Mouse (Mus musculus) limb, embryonic 12.5 days (tissue): ENCODE data around the gene Aplf. TPM values are rescaled to one million over a fixed set of nuclear protein-coding genes. Genes with fewer than 3 reads are reported as not detected.

Experiments used
- ATAC-seq: fragments of 200-750 bp; cut with Nextera tagmentation; 2 replicates; pipeline ENCODE4 v1.8.0; 2017; ENCODE audit warnings: low read depth, moderate TSS enrichment; ENCODE audit not compliant: insufficient number of reproducible peaks, insufficient read depth, low FRiP score, low TSS enrichment
- H3K27ac ChIP-seq: fragments of 300-500 bp; sonication (generic); 2 replicates; pipeline ENCODE4 v1.5.1; 2016; ENCODE audit warnings: mild to moderate bottlenecking, moderate library complexity
- H3K27me3 ChIP-seq: fragments of 300-500 bp; sonication (generic); 2 replicates; pipeline ENCODE4 v1.6.1; 2016; ENCODE audit warnings: mild to moderate bottlenecking, moderate library complexity
- H3K36me3 ChIP-seq: fragments of 300-500 bp; sonication (generic); 2 replicates; pipeline ENCODE4 v1.6.1; 2016; ENCODE audit warnings: mild to moderate bottlenecking, moderate library complexity
- H3K4me1 ChIP-seq: fragments of 300-500 bp; sonication (generic); replicated peaks from 2 replicates; pipeline ENCODE4 v1.6.1; 2016
- H3K4me2 ChIP-seq: fragments of 300-500 bp; sonication (generic); 2 replicates; pipeline ENCODE4 v1.6.1; 2016; ENCODE audit warnings: mild to moderate bottlenecking, moderate library complexity
- H3K4me3 ChIP-seq: fragments of 300-500 bp; sonication (generic); replicated peaks from 2 replicates; pipeline ENCODE4 v1.5.1; 2016; ENCODE audit warnings: mild to moderate bottlenecking
- H3K9ac ChIP-seq: fragments of 300-500 bp; sonication (generic); replicated peaks from 2 replicates; pipeline ENCODE4 v1.6.1; 2016; ENCODE audit warnings: mild to moderate bottlenecking, moderate library complexity
- H3K9me3 ChIP-seq: fragments of 300-500 bp; sonication (generic); 2 replicates; pipeline ENCODE4 v1.6.1; 2016; ENCODE audit warnings: mild to moderate bottlenecking, moderate library complexity
- WGBS: fragments of 180-500 bp; shearing (Covaris S2); methylation state at CpG from one replicate; pipeline ENCODE4 v1.1.7; 2016; 5-methylcytosine and 5-hydroxymethylcytosine counted together
- polyA plus RNA-seq: library from polyadenylated mRNA; unstranded; fragments of >200 nt; fragmentation: Nextera tagmentation; extraction: Ambion mirVana; gene quantifications from 2 replicates; pipeline ENCODE4 v1.2.1, GENCODE M21; 2016

Gene Aplf
- polyA plus RNA-seq, result 13.0 and 13.8 TPM in 2 replicates

DNA sequence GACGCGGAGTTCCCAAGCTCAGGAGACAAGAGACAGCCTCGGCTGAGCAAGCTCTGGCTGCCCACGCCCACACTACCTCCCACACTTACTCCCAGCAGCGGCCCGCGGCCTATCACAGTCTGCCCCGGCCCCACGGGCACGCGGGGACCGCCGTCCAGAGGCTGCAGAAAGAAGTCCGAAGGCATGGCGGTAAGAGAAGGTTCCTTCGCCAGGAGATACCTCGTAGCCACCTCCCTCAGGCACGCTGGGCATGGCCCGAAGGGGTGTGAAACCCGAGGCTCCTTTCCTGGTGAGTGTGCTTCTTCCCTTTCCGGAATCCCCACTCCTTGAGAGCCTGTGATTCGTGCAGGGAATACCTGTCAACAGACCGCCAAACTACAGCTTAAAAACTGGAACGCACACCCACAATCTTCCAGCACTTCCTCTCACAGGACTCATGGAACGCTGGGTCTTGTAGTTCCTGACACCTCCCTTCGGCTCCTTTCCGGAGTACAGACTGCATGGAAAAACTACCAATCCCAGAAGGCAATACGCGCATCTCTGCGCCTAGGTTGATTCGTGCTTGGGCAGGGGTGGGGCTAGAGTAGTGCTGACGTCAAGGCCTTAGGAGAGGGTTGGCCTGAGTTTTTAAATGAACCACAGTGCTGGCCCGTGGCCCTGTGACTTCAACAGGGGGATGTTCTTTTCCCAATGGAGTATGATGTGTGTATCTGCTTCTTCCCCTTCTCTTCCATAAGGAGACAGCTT is at the start of gene Aplf:
Aplf (minus strand) TSS at position 423 of the 747 bp plus-strand sequence.
- ATAC-seq, result peak; percentile 99
- H3K27me3 ChIP-seq, result no peaks in the 10 kb centered on the region
- H3K4me1 ChIP-seq, result peaks cover 18% of the 10 kb centered on the region
- no peaks in the 10 kb centered on the region for H3K36me3 ChIP-seq
- H3K4me3 ChIP-seq, result peak within 1 kb of the TSS; percentile 82
- under 1% methylated on average over 33 of the region's 33 CpGs for WGBS
- peak within 1 kb of the TSS; percentile 59; the same call in 1 of the 2 replicates for H3K27ac ChIP-seq
- peak within 1 kb of the TSS; percentile 94 for H3K4me2 ChIP-seq
- peak within 1 kb of the TSS; percentile 74 for H3K9ac ChIP-seq
- H3K9me3 ChIP-seq, result no peaks in the 10 kb centered on the region

DNA sequence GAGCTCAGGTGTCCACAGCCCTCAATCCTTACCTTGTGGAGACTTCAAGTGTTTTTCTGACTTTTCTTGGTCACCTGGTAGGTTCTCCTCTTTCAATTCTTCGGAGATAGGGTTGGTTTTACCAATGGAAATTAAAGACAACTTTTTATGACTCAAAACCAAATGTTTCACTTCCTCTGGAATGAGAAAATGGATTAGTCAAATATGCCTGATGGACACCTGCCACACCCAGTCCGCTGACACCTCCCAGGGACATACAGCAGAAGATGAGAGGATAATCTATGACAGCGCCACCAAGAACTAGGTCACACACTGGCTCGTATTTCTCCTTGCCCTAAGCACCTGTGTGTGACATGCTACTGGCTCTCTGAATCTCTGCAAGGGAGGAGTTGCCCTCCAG is 42.1 kb upstream of the Aplf start:
- no peaks in the 10 kb centered on the region for H3K36me3 ChIP-seq
- H3K27ac ChIP-seq, result no peak overlapping the region
- H3K4me3 ChIP-seq, result no peak overlapping the region
- H3K9ac ChIP-seq, result no peak overlapping the region
- H3K4me1 ChIP-seq, result no peaks in the 10 kb centered on the region
- 84% methylated on average over 4 of the region's 4 CpGs for WGBS
- H3K4me2 ChIP-seq, result no peak overlapping the region
- no peaks in the 10 kb centered on the region for H3K9me3 ChIP-seq
- H3K27me3 ChIP-seq, result 0 out of 2 replicates have a peak, but pooled peaks cover 7% of the 10 kb centered on the region
- ATAC-seq, result no peak

DNA sequence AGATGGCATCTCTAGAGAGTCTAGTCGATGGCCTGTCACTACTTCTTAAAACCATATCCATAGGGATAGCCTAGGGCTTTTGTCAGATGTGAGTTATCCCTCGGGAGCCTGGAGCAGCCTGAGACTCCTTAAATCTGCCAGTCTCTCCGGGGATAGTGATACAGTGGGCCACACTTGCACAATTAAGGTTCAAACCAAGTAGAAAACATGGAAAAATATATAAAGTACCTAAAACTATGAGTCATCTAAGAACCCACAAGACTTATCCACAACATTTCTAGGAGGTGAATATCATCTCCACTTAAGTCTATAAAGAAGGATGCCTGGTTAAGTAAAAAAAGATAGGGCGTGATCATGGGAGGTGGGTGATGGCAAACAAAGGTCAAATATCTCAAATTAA is 40.3 kb upstream of the Aplf start:
- no peaks in the 10 kb centered on the region for H3K9me3 ChIP-seq
- no peak overlapping the region for H3K4me3 ChIP-seq
- no peak overlapping the region for H3K27ac ChIP-seq
- no peak overlapping the region for H3K4me2 ChIP-seq
- no peak for ATAC-seq
- no peaks in the 10 kb centered on the region for H3K36me3 ChIP-seq
- H3K27me3 ChIP-seq, result 0 out of 2 replicates have a peak, but pooled peaks cover 7% of the 10 kb centered on the region
- WGBS, result 81% methylated on average over 4 of the region's 4 CpGs
- no peak overlapping the region for H3K9ac ChIP-seq
- H3K4me1 ChIP-seq, result no peaks in the 10 kb centered on the region

DNA sequence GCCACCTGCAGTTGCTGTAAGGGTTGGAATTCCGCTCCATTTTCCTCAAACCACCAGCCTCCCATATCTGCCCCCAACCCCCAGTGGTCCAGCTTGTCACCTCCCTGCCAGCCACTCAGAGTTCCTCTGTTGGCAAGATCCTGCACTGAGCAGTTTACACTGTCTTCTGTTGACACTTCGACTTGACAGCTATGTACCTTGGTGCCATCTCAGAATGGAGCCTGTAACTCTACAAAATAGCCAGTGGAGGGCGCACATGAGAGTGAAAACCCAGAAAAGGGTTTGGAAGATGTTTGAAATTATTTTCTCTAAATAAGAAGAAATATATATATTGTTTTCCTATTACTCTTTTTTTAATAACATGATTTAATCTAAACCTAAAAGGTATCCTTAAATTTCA is 34.3 kb upstream of the Aplf start:
- Histone ChIP-seq H3K9ac (no peak overlapping the region), H3K4me2 (no peak overlapping the region), H3K4me1 (no peaks in the 10 kb centered on the region), H3K27me3 (no peaks in the 10 kb centered on the region), H3K9me3 (no peaks in the 10 kb centered on the region), H3K4me3 (no peak overlapping the region), H3K36me3 (no peaks in the 10 kb centered on the region), H3K27ac (no peak overlapping the region)
- 40% methylated on average over 3 of the region's 3 CpGs for WGBS
- ATAC-seq, result no peak

DNA sequence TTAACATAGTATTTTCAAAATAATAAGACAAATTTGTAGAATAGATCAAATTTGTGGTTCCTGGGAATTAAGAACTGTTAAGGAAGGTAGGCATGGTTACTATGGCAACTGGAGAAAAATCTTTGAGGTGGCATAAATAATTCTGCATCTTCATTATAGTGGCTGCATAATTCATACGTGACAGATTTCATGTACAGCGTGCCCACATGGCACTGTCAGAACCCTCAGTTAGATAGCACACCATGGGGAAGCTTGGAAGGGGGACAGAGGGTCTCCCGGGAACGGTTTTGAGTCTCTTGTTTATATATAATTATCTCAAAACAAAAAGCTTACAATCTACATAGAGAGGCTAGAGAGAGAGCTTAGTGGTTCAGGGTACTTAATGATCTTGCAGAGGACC is 24.6 kb upstream of the Aplf start:
- H3K36me3 ChIP-seq, result no peaks in the 10 kb centered on the region
- H3K4me1 ChIP-seq, result peaks cover 7% of the 10 kb centered on the region; the same call in 1 of the 2 replicates
- ATAC-seq, result no peak
- H3K4me3 ChIP-seq, result no peak overlapping the region
- no peak overlapping the region for H3K27ac ChIP-seq
- H3K27me3 ChIP-seq, result no peaks in the 10 kb centered on the region
- peaks cover 4% of the 10 kb centered on the region; the same call in 1 of the 2 replicates for H3K9me3 ChIP-seq
- WGBS, result 91% methylated on average over 4 of the region's 4 CpGs
- no peak overlapping the region for H3K4me2 ChIP-seq
- H3K9ac ChIP-seq, result no peak overlapping the region

DNA sequence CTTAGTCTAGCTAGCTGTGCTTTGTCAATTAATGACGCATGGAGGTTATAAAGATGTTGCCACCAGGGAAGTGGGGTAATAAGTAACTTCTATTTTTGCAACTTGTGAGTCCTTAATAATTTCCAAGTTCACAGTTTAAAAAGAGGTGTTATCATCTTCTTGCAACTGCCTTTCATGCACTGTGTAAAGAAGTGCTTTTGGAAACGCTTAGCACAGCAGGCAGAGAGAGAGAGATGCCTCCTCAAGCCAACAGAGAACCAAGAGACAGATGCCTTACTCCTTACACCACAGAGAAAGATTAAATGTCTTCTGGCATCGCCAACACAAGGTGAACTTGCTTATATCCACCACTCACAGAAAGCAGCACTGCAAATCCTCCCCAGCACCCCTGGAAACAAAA is 24.0 kb upstream of the Aplf start:
- peaks cover 7% of the 10 kb centered on the region; the same call in 1 of the 2 replicates for H3K4me1 ChIP-seq
- no peaks in the 10 kb centered on the region for H3K36me3 ChIP-seq
- H3K4me2 ChIP-seq, result no peak overlapping the region
- H3K9me3 ChIP-seq, result peaks cover 4% of the 10 kb centered on the region; the same call in 1 of the 2 replicates
- H3K27me3 ChIP-seq, result no peaks in the 10 kb centered on the region
- ATAC-seq, result no peak
- H3K27ac ChIP-seq, result no peak overlapping the region
- 82% methylated on average over 3 of the region's 3 CpGs for WGBS
- H3K9ac ChIP-seq, result no peak overlapping the region
- H3K4me3 ChIP-seq, result no peak overlapping the region

DNA sequence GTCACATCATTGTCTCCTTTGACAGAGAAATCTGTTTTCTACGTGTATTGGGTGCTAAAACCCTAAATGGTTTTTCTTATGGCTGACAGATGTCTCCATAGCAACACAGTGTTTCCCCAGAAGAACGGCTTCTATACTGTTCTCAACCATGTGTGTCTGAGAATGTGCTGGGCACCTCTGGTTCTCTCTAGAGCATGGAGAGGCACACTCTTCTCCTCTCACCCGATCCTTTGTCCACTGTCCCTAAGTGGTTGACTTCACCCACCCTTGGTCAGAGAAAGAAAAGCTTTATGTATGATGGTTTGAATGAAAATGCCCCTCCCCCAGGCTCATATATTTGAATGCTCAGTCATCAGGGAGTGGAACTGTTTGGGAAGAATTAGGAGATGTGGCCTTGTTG is 8.4 kb upstream of the Aplf start:
- H3K4me3 ChIP-seq, result no peak overlapping the region
- ATAC-seq, result no peak
- no peaks in the 10 kb centered on the region for H3K4me1 ChIP-seq
- H3K9me3 ChIP-seq, result no peaks in the 10 kb centered on the region
- no peak overlapping the region for H3K27ac ChIP-seq
- H3K27me3 ChIP-seq, result no peaks in the 10 kb centered on the region
- H3K36me3 ChIP-seq, result no peaks in the 10 kb centered on the region
- no peak overlapping the region for H3K9ac ChIP-seq
- H3K4me2 ChIP-seq, result no peak overlapping the region
- WGBS, result 71% methylated on average over 3 of the region's 3 CpGs

DNA sequence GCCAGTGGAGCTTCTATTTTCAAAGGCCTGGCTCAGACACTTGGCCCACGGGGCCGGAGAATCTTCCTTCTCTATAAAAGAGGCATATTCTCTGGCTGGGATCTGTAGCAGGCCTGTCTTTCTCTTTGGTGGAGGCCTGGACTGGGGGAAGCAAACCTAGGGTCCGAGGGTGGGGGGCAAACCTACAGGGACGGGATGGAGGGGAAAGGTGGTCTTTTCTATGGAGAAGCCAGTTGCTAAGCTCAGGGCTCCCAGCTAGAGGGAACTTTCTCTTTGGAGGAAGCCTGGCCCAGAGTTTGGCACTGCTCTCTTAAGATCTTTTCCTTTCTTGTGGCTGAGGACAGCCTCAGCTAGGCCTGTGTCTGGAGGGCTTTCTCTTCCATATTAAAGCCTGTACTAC is 668 bp upstream of the Aplf start:
- H3K9ac ChIP-seq, result peak overlapping the region; percentile 28; the same call in 1 of the 2 replicates
- H3K4me1 ChIP-seq, result peaks cover 18% of the 10 kb centered on the region
- no peaks in the 10 kb centered on the region for H3K36me3 ChIP-seq
- peak overlapping the region; percentile 82 for H3K4me3 ChIP-seq
- no peaks in the 10 kb centered on the region for H3K9me3 ChIP-seq
- no peaks in the 10 kb centered on the region for H3K27me3 ChIP-seq
- no peak for ATAC-seq
- 48% methylated on average over 4 of the region's 4 CpGs for WGBS
- peak overlapping the region; percentile 94 for H3K4me2 ChIP-seq
- 0 out of 2 replicates have a peak overlapping the region, but pooled peaks have one; percentile 35 for H3K27ac ChIP-seq

DNA sequence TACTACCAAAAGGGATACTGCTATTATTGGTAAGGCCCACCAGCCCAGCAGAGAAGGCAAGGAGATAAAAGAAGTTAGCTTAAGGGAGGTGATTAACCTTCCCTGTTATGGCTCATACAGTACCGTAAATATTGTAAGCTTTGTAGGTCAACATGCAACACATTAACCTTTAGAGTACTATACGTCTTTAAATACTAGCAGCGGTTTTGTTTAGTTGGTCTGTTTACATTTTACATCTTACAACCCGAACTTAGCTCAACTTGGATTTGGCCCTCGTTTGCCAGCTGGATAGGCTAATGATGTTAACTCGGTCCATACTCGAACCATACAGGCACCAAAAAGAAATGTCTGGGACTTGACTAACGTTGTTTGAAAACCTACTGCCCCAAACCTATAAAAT is 640 bp downstream of the Aplf start:
- no peaks in the 10 kb centered on the region for H3K36me3 ChIP-seq
- 9% methylated on average over 8 of the region's 8 CpGs for WGBS
- H3K9ac ChIP-seq, result peak overlapping the region; percentile 74
- peak overlapping the region; percentile 82 for H3K4me3 ChIP-seq
- H3K4me2 ChIP-seq, result peak overlapping the region; percentile 94
- peak overlapping the region; percentile 59; the same call in 1 of the 2 replicates for H3K27ac ChIP-seq
- peaks cover 18% of the 10 kb centered on the region for H3K4me1 ChIP-seq
- H3K27me3 ChIP-seq, result no peaks in the 10 kb centered on the region
- H3K9me3 ChIP-seq, result no peaks in the 10 kb centered on the region
- ATAC-seq, result no peak

DNA sequence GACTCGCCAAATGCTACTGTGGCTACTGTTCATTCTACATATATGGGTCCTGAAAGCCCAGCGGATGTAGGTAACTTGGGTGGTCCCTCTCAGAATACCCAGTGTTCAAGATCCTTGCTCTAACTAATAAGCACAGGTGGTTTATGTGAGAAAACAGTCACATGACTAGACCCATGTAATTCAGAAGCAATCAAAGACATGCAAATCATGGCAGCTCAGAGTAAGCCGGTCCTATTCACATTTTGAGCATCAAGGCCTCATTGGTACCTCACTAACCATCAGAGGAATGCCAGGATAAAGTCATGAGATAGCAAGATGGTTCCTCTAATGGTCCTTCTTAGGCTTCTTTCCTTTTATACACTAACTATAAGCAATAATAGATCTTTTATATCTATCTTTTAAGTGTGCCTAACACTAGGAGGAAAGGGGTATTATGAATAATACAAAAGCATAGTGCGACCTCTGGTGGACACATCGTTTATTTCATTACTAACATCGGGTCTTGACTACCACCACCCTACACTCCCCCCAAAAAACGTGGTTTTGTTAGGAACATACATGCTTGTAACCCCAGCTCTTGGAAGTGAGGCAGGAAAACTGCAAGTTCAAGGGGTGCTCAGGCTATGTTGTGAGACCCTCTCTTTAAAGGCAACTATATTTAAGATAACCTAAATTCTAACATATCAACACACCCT is 2.0 kb downstream of the Aplf start:
- Histone ChIP-seq H3K36me3 (no peaks in the 10 kb centered on the region; the same call in 1 of the 2 replicates), H3K9me3 (no peaks in the 10 kb centered on the region), H3K27ac (no peak overlapping the region), H3K4me1 (peaks cover 18% of the 10 kb centered on the region), H3K4me3 (no peak overlapping the region), H3K4me2 (0 out of 2 replicates have a peak overlapping the region, but pooled peaks have one; percentile 94), H3K9ac (no peak overlapping the region), H3K27me3 (no peaks in the 10 kb centered on the region)
- 40% methylated on average over 7 of the region's 7 CpGs for WGBS
- no peak for ATAC-seq

DNA sequence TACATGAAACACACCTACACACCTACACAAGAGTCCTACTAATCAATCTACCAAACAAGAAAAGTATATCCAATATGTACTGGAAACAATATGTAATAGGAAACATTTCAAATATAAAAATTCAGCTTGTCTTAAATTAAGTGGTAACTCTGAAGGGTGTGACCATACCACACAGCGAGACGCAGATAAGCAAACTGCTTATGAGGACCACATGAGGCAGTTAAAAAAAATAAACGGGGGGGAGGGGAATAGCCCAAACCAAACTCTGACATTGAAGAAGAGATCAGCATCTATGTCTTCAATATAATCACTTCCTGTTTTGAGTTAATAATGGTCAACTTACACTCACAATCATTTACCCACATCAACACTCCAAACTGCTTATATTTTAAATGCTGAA is 3.3 kb downstream of the Aplf start:
- Histone ChIP-seq H3K36me3 (no peaks in the 10 kb centered on the region; the same call in 1 of the 2 replicates), H3K4me3 (no peak overlapping the region), H3K9me3 (no peaks in the 10 kb centered on the region), H3K9ac (no peak overlapping the region), H3K4me2 (no peak overlapping the region), H3K27ac (no peak overlapping the region), H3K27me3 (no peaks in the 10 kb centered on the region), H3K4me1 (peaks cover 18% of the 10 kb centered on the region)
- 91% methylated on average over 3 of the region's 3 CpGs for WGBS
- no peak for ATAC-seq
